Mouse (Mus musculus) macrophage (primary cell): Measurements from ENCODE around the gene Smc6. TPM values are rescaled to one million over a fixed set of nuclear protein-coding genes. Genes with fewer than 3 reads are reported as not detected.

Experiments used
- H3K27ac ChIP-seq: fragments of 350-480 bp; formaldehyde crosslinking; 2 replicates; pipeline ENCODE4 v1.9.0; 2021
- H3K36me3 ChIP-seq: fragments of 350-480 bp; formaldehyde crosslinking; 2 replicates; pipeline ENCODE4 v1.9.0; 2021; ENCODE audit errors: inconsistent target
- H3K4me3 ChIP-seq: fragments of 350-480 bp; formaldehyde crosslinking; 2 replicates; pipeline ENCODE4 v1.9.0; 2021; ENCODE audit errors: inconsistent target
- H3K79me2 ChIP-seq: fragments of 350-480 bp; formaldehyde crosslinking; 2 replicates; pipeline ENCODE4 v1.9.0; 2021; ENCODE audit errors: inconsistent target
- WGBS: methylation state at CpG from one replicate; pipeline ENCODE4 v1.1.7; 2026; ENCODE audit warnings: inconsistent platforms; ENCODE audit not compliant: missing documents; 5-methylcytosine and 5-hydroxymethylcytosine counted together
- polyA plus RNA-seq: library from polyadenylated mRNA; stranded (reverse); fragments of 250-400 nt; gene quantifications from 3 replicates; pipeline ENCODE4 v1.2.4, GENCODE M21; 2018; ENCODE audit warnings: inconsistent platforms

Smc6 gene
- polyA plus RNA-seq, 1 experiment from 2014 or later = 33.2 TPM

- H3K36me3 ChIP-seq = no peaks in the 10 kb centered on the region
- H3K27ac ChIP-seq = no peak overlapping the region
- WGBS = 91% methylated on average over 3 of the region's 3 CpGs
- no peaks in the 10 kb centered on the region for H3K79me2 ChIP-seq
- no peak overlapping the region for H3K4me3 ChIP-seq
Observed at GRCm38 (mm10) chr12:11326483-11326882, 60.8 kb downstream of the Smc6 start.

GRCm38 (mm10) chr12:11336845-11337244 lies 71.2 kb downstream of the Smc6 start:
- no peak overlapping the region for H3K4me3 ChIP-seq
- 41% methylated on average over 4 of the region's 4 CpGs for WGBS
- H3K79me2 ChIP-seq = no peaks in the 10 kb centered on the region
- H3K27ac ChIP-seq = no peak overlapping the region
- H3K36me3 ChIP-seq = no peaks in the 10 kb centered on the region

GRCm38 (mm10) chr12:11338251-11338650 lies 72.6 kb downstream of the Smc6 start:
- H3K36me3 ChIP-seq = no peaks in the 10 kb centered on the region
- WGBS = 52% methylated on average over 2 of the region's 2 CpGs
- no peaks in the 10 kb centered on the region for H3K79me2 ChIP-seq
- no peak overlapping the region for H3K27ac ChIP-seq
- no peak overlapping the region for H3K4me3 ChIP-seq

GRCm38 (mm10) chr12:11342020-11342600 lies 76.4 kb downstream of the Smc6 start:
- 69% methylated on average over 2 of the region's 6 CpGs for WGBS
- no peaks in the 10 kb centered on the region for H3K36me3 ChIP-seq
- no peaks in the 10 kb centered on the region for H3K79me2 ChIP-seq
- H3K4me3 ChIP-seq = no peak overlapping the region
- no peak overlapping the region for H3K27ac ChIP-seq

GRCm38 (mm10) chr12:11345963-11346362 lies 80.3 kb downstream of the Smc6 start:
- Histone ChIP-seq H3K36me3 (no peaks in the 10 kb centered on the region), H3K27ac (no peak overlapping the region), H3K79me2 (no peaks in the 10 kb centered on the region), H3K4me3 (no peak overlapping the region)
- WGBS = 61% methylated on average over 2 of the region's 2 CpGs

- WGBS = 100% methylated on average over 1 of the region's 1 CpGs
- Histone ChIP-seq H3K36me3 (no peaks in the 10 kb centered on the region), H3K27ac (no peak overlapping the region), H3K79me2 (no peaks in the 10 kb centered on the region), H3K4me3 (no peak overlapping the region)
Observed at GRCm38 (mm10) chr12:11348423-11348822, 82.7 kb downstream of the Smc6 start.

- Histone ChIP-seq H3K4me3 (no peak overlapping the region), H3K79me2 (no peaks in the 10 kb centered on the region), H3K27ac (no peak overlapping the region), H3K36me3 (no peaks in the 10 kb centered on the region)
- WGBS = 79% methylated on average over 5 of the region's 5 CpGs
Observed at GRCm38 (mm10) chr12:11349870-11350269, 84.2 kb downstream of the Smc6 start.

- Histone ChIP-seq H3K4me3 (no peak overlapping the region), H3K79me2 (no peaks in the 10 kb centered on the region), H3K27ac (no peak overlapping the region), H3K36me3 (no peaks in the 10 kb centered on the region)
- WGBS = 38% methylated on average over 5 of the region's 5 CpGs
Observed at GRCm38 (mm10) chr12:11350895-11351294, 85.2 kb downstream of the Smc6 start.

- 96% methylated on average over 6 of the region's 6 CpGs for WGBS
- Histone ChIP-seq H3K79me2 (no peaks in the 10 kb centered on the region), H3K27ac (no peak overlapping the region), H3K36me3 (no peaks in the 10 kb centered on the region), H3K4me3 (no peak overlapping the region)
Observed at GRCm38 (mm10) chr12:11362435-11362834, 96.7 kb downstream of the Smc6 start.

GRCm38 (mm10) chr12:11364870-11365269 lies 99.2 kb downstream of the Smc6 start:
- 70% methylated on average over 6 of the region's 6 CpGs for WGBS
- no peak overlapping the region for H3K4me3 ChIP-seq
- H3K36me3 ChIP-seq = no peaks in the 10 kb centered on the region
- no peaks in the 10 kb centered on the region for H3K79me2 ChIP-seq
- H3K27ac ChIP-seq = no peak overlapping the region

- H3K79me2 ChIP-seq = no peaks in the 10 kb centered on the region
- no peak overlapping the region for H3K4me3 ChIP-seq
- H3K27ac ChIP-seq = no peak overlapping the region
- H3K36me3 ChIP-seq = no peaks in the 10 kb centered on the region
- 50% methylated on average over 3 of the region's 3 CpGs for WGBS
Observed at GRCm38 (mm10) chr12:11367099-11367765, 101.5 kb downstream of the Smc6 start.

Other genes starting within 250 kb of the Smc6 start
- gene Kcns3, start 114.8 kb upstream of the Smc6 start, polyA plus RNA-seq = not detected in 3 replicates
- not detected in 3 replicates for gene Msgn1, start 56.9 kb upstream of the Smc6 start, polyA plus RNA-seq
- gene Gen1, start 85 bp upstream of the Smc6 start, polyA plus RNA-seq = 0.56 to 3.2 TPM (median 1.6 TPM) in 3 replicates
- gene Vsnl1, start 170.7 kb downstream of the Smc6 start, polyA plus RNA-seq = not detected in 3 replicates
- gene Rad51ap2, start 190.2 kb downstream of the Smc6 start, polyA plus RNA-seq = not detected in 3 replicates